Mouse (Mus musculus): Measurements from ENCODE around the gene Prcc.

Prcc gene

GRCm38 (mm10) chr3:87885281-87886003 is at the start of gene Prcc:
TSS of gene Prcc (minus strand) at chr3:87885608.
- peak; percentile 85 to 97 for DNase-seq (ENCODE audit: low spot score in 2 of 2)

GRCm38 (mm10) chr3:87935201-87935600 is 49.8 kb upstream of the Prcc start:
- DNase-seq (ENCODE audit: low spot score in 2 of 2), result no peak

DNA sequence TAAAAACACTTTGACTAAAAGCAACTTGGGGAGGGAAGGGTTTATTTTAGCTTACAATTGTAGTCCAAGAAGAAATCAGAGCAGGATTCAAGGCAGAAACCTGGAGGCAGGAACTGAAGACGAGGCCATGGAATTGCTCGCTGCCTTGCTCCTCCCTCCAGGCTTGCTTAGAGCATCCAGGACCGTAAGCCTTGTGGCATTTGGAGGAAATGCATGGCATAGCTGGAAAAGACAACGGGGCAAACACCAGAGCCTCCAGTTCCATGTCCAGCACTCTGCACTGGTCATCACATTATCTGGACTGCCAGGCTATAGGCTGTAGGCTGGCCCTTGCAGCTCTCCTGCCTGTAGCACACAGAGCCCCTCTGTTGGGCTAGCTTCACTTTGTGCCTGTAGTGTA is 49.1 kb upstream of the Prcc start:
- no peak for DNase-seq (ENCODE audit: low spot score in 2 of 2)

GRCm38 (mm10) chr3:87934026-87934425 is 48.6 kb upstream of the Prcc start:
- no peak for DNase-seq (ENCODE audit: low spot score in 2 of 2)

DNA sequence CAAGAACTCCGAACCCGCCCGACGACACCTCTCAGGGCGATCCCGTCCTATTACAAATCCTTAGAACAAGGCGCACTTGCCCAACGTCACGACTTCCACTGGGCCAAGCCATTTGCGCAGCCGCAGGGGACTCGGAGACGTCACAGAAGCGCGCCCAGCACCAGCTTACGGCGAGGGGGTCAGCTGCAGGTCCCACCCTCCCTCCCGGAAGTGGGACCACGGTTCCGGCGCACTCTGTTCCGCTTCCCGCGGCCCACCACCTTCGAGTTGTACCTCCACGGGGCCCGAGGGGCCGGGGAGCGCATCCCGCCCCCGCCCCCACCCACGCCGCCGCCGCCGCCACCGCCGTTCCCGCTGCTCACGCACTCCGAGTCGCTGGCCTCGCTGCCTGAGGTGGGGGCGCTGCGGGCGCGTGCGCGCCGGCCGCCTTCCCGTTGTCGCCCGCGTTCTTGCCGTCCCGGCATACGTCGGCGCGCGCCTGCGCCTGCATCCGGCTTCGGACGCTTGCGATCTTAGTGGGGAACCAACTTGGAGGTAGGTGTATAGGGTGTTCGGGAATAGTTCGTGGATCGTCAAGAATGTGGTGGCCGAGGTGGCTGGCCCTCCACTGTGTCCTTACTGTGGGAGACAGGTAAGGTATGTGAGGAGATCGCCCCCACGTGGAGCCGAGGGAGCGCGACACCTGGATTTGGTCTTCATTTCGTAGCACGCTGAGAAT is 44.8 kb upstream of the Prcc start, which contains the start of the genes Isg20l2 and Rrnad1:
TSS of gene Isg20l2 (plus strand) at position 237 of the 718 bp plus-strand sequence.
TSS of gene Rrnad1 (minus strand) at position 640 of the 718 bp plus-strand sequence.
- peak; percentile 95 for DNase-seq (ENCODE audit: low spot score in 2 of 2)

- DNase-seq (ENCODE audit: low spot score in 2 of 2), result no peak
Measured at GRCm38 (mm10) chr3:87929341-87930077, 44.1 kb upstream of the Prcc start.

GRCm38 (mm10) chr3:87927452-87927851 is 42.0 kb upstream of the Prcc start:
- no peak for DNase-seq (ENCODE audit: low spot score in 2 of 2)

GRCm38 (mm10) chr3:87924996-87925395 is 39.6 kb upstream of the Prcc start:
- no peak for DNase-seq (ENCODE audit: low spot score in 2 of 2)

- DNase-seq (ENCODE audit: low spot score in 2 of 2), result no peak
Measured at GRCm38 (mm10) chr3:87920270-87920943, 35.0 kb upstream of the Prcc start.

DNA sequence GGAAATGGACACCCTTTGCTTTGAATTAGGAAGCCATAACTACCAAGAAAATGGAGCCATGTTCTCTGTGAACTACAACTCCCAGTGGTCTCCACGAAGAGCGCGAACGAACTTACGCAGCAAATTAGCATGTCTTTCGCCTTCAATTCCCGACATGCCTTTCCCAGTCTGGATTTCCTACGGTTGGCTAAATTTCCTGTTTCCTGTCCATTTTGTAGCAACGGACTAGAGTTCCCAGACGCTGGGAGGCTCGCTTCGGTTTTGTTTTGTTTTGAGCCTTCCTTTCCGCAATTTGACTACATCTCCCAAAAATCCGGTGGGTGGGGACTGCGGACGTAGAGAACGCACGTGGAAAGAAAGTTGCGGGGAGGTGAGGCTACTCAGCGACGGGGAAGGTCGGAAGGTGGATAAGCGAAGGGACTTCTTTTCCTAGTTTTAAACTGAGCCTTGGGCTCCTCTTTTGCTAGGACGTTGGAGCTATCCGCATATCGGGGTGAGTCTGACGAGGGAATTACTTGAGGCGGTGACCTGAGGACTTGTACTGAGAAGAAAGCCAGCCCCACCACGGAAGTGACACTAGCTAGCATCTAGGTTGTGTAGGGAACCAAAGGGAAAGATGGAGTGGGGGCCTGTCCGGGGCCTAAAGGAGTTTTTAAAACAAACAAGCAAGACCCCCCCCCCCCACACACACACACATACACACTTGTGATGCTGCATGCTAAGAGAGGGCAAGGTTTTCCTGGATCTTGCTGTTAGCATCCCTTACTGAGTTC is 34.1 kb upstream of the Prcc start, which contains the start of gene Mrpl24:
TSS of gene Mrpl24 (plus strand) at position 171 of the 773 bp plus-strand sequence.
- peak; percentile 73 to 84 for DNase-seq (ENCODE audit: low spot score in 2 of 2)

- no peak for DNase-seq (ENCODE audit: low spot score in 2 of 2)
Measured at GRCm38 (mm10) chr3:87918551-87918950, 33.1 kb upstream of the Prcc start.

DNA sequence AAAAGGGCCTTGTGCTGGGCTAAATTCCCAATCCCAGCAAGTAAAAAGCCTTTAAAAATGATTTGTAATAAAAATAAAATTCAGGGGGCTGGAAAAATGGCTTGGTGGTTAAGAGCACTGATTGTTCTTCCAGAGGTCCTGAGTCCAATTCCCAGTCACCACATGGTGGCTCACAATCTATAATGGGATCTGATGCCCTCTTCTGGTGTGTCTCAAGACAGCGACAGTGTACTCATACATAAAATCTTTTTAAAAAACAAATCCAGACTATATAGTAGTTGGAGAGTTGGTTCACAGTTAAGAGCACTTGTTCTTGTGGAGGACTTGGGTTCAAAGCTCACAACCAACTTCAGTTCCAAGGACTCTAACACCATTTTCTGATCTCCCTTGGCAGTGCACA is 31.6 kb upstream of the Prcc start:
- DNase-seq (ENCODE audit: low spot score in 2 of 2), result no peak

DNA sequence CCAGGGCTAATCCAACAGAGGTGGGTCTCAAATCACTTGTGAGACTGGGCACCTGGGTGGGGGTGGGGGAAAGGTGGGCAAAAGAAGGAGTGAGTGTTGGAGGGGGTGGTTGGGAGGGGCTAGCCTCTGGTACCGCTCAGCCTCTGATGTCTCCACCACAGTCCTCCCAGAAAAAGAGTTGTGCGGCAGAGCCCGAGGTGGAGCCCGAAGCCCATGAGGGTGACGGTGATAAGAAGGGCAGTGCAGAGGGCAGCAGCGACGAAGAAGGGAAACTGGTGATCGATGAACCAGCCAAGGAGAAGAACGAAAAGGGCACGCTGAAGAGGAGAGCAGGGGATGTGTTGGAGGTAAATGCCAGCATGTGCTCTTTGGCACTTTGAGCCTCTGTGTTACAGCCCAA is 28.5 kb upstream of the Prcc start:
- DNase-seq (ENCODE audit: low spot score in 2 of 2), result no peak

DNA sequence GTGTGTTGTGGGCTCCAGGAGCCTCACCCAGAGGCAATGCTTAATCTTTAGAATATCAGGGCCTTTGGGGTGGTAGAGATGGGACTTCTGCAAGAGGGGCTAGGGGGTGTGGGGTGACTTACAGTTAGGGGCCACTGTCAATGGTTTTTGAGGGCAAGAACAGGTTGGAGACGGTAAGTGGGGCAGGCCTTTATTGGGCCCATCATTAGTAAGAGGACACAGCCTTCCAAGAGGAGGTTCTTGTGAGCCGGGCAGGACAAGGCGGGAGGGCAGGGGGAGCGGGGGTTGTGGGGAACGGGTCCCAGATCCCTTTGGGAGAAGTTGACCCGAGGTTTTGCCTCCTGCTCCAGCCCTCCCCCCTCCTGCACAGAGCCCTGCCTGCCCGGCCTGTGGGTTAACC is 28.1 kb upstream of the Prcc start:
- DNase-seq (ENCODE audit: low spot score in 2 of 2), result no peak

GRCm38 (mm10) chr3:87910573-87911141 is 25.2 kb upstream of the Prcc start:
- DNase-seq (ENCODE audit: low spot score in 2 of 2), result peak; percentile 45 to 53

DNA sequence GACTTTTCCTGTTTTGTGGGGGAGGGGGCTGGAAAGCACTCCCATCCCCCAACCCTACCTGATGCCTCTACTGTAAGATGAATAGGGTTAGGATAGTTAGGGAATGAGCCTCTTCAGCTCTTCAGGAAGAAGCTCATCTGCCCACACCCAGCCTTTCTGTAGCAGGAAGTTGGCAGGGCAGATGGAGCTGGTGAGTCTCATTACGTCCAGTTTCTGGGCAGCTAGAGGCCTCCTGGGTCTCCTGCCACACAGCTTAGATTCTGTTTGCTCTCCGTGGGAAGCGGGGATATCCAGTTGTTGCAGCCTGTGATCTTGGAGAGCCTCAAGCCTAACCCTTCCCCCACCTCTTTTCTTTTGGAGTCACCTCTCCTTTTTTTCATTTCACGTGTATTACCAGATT is 24.5 kb upstream of the Prcc start:
- DNase-seq (ENCODE audit: low spot score in 2 of 2), result no peak

- no peak for DNase-seq (ENCODE audit: low spot score in 2 of 2)
Measured at GRCm38 (mm10) chr3:87909381-87909780, 24.0 kb upstream of the Prcc start.

- DNase-seq (ENCODE audit: low spot score in 2 of 2), result no peak
Measured at GRCm38 (mm10) chr3:87907906-87908305, 22.5 kb upstream of the Prcc start.

DNA sequence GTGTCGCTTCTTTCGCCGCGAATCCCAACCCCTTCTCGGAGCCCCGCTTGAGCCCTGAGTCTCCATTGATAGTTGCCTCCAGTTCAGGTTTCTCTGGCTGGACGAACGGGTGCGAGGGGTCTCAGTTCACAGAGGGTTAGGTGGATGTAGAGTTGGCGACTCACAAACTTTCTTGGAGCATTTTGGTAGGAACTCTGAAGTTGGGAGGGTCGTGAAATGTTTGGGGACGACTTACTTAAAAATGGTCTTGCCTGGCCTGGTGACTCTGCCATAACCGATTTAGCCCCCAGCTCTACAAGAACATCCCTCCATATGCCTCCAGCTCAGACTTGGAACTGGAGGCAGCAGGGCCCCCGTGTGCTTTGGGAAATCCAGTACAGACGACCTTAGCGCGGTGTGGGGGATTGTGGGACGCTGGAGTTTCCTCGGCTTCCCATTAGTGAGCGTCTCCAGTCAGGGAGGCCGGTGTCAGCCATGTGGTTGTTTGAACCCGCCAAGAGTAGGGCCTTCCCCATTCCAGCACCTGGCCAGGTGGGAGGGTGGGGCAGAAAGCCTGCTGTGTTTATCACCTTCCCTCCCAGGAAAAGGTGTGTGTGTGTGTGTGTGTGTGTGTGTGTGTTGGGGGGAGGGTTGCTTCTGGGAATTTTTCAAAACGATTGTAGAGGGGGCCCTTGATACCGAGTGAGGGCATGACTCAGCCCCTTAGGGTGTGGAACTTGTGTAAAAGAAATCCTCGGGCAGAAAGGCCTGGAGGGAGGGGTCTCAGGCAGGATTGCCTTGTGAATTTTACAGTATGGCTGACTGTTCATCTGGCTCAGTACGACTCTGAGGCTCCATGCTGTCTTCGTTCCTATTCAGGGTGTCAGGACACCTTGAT is 21.8 kb upstream of the Prcc start:
- DNase-seq (ENCODE audit: low spot score in 2 of 2), result no peak

GRCm38 (mm10) chr3:87906601-87906980 is 21.2 kb upstream of the Prcc start:
- DNase-seq (ENCODE audit: low spot score in 2 of 2), result peak in 1 of 2 experiments; percentile 53

Data from frontal cortex, postnatal 14 days (tissue).